Mouse (Mus musculus) NIH3T3 (cell line): ENCODE results near the gene Creb3l2.
"Not testable (repeated sequence)": the region's sequence is repeated elsewhere in the genome, so short reads cannot be mapped to it uniquely, and the experiment has no call there.

Experiments
- DNase-seq: peaks from one replicate; pipeline ENCODE4 v3.0.0-alpha.2; 2012; ENCODE audit warnings: low read depth

Gene Creb3l2

DNA sequence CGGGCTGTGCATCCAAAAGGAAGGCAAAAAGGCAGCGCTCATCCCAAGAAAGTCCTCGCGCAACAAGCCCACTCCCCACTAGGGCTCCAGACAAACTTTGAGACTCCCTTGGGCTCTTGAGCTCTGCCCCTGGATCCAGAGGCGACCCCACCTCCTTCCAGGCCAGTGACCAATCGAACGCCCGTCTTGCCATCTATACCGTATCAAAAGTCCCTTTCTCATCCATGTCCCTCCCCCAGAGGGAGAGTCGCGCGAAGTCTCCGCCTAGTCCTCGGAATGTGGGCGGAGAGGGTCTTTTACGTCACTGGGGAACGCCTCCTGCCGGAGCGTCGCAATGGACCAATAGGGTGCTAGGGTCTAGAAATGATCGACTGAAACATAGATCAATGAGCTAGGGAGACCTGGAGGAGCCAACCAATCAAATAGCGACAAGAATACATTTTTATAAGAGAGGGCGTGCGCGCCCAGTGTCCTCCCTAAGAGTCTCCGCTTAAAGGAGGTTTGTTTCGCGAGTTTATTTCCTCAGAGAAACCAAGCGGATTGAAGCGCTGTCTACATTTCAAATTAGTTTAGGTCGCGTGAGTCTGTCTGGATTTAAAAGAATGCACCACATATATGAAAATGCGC is at the start of gene Creb3l2:
Gene Creb3l2, minus strand, starts transcription at position 106 of the 627 bp plus-strand sequence.
- peak; percentile 100 for DNase-seq

- DNase-seq = peak; percentile 54
These were observed 44.6 kb upstream of the Creb3l2 start for GRCm38 (mm10) chr6:37486502-37486901.

- DNase-seq = no peak
These were observed 42.7 kb upstream of the Creb3l2 start for GRCm38 (mm10) chr6:37484588-37485070.

- DNase-seq = no peak
These were observed 41.3 kb upstream of the Creb3l2 start for GRCm38 (mm10) chr6:37483262-37483661.

DNA sequence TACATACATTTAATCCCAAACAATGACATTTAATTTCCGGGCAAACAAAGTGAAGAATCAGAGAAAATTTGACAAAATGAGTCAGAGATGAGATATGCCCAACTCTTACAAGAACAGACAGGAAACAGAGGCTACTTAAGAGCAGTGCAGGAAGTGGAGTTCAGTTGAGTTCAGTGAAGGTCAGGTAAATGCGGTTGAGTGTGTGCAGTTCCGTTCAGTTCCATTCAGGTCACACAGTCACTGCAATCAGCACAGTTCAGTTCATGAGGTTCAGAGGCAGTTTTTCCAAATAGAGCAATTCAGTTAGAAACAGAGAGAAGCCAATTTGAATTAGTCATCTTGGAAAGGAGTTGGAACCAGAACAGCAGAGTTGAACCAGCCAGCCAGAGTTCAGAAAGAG is 39.2 kb upstream of the Creb3l2 start:
- no peak for DNase-seq

- no peak for DNase-seq
These were observed 38.1 kb upstream of the Creb3l2 start for GRCm38 (mm10) chr6:37480008-37480407.

GRCm38 (mm10) chr6:37478481-37478880 is 36.5 kb upstream of the Creb3l2 start:
- DNase-seq = no peak

GRCm38 (mm10) chr6:37473674-37474342 is 31.9 kb upstream of the Creb3l2 start:
- peak; percentile 61 for DNase-seq

GRCm38 (mm10) chr6:37470216-37470615 is 28.3 kb upstream of the Creb3l2 start:
- DNase-seq = no peak

- peak; percentile 76 for DNase-seq
These were observed 23.9 kb upstream of the Creb3l2 start for GRCm38 (mm10) chr6:37465847-37466246.

- peak; percentile 53 for DNase-seq
These were observed 23.4 kb upstream of the Creb3l2 start for GRCm38 (mm10) chr6:37465356-37465755.

DNA sequence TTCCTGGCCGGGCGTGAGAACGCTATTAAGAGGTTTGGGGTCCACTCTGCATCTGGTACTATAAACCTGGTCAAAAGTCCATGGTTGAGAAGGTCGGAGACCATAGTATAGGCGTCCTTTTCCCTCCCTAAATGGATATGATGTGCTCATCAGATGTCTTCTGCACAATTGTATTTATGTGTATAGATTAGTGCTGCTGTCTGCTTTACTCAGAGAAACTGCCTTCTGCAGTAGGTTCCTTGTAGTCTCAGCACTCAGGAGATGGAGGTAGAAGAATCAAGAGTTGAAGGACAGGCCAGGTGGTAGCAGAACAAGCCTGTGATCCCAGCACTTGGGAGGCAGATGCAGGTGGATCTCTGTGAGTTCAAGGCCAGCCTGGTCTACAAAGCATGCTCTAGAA is 22.6 kb upstream of the Creb3l2 start:
- no peak for DNase-seq

- DNase-seq = peak; percentile 44
These were observed 21.9 kb upstream of the Creb3l2 start for GRCm38 (mm10) chr6:37463517-37464482.

DNA sequence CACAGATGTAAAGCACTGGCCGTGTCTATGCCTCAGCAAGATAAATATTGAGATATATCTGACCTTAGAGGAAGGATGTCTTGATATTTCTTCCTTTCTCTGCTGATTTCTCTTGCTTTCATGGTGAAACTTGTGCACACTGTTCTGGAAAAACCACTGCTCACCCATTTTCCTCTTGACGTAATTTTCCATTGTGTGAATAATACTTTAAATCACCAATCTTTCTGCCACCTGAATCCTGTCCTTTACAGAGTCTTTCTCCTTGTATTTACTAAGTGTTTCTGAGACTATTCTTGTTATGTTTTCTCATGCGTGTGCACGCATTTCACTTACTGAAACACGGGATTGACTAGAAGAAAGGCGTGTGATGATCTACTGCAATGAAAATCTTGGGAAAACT is 18.7 kb upstream of the Creb3l2 start:
- no peak for DNase-seq

GRCm38 (mm10) chr6:37459656-37460055 is 17.7 kb upstream of the Creb3l2 start:
- DNase-seq = not testable (repeated sequence)

DNA sequence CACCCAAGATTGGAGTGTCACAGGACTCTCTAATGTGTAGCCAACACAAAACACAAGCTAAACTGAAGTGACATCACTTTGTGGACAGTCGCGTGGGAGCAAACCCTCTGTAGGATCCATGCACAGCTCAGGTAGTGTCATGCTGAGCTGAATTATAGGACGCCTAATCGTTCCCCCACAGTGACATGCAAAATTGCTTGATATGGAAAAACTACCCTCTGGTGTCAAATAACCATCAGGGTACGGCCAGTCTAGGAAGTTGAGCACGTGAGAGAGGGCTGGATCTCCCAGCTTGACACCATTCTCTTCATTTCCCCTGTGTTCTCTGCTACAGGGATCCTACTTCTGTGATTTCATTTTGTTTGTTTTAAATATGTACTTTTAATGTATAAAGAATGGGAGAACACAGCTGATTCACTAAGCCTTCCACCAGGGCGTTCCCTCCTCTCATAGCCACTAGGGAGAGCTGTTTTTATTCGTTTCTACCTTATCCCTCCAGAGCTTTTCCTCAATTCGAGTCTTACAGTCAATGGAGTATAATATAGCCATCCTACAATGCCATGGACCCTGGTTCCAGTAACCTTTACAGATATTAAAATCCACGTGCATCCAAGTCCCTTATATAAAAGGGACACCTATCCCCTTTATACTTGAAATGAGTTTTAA is 16.2 kb upstream of the Creb3l2 start:
- DNase-seq = peak; percentile 72

DNA sequence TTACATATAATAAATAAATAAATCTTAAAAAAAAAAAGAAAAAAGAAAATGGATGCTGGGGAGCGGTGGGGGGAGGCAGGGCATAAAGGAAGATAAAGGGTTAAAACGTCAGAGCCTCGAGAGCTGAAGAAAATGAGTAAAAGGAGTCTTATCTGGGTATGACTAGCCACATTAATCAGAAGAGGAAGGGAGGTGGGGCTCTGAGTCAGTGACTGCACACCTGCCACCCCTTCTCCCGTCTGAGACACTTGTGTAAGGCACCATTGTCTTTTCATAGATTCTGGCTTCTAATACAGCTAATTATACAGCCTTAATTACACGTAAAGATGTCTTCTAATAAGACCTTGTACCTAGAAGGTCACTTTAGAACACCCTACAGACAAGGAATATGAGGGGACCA is 13.6 kb upstream of the Creb3l2 start:
- no peak for DNase-seq

DNA sequence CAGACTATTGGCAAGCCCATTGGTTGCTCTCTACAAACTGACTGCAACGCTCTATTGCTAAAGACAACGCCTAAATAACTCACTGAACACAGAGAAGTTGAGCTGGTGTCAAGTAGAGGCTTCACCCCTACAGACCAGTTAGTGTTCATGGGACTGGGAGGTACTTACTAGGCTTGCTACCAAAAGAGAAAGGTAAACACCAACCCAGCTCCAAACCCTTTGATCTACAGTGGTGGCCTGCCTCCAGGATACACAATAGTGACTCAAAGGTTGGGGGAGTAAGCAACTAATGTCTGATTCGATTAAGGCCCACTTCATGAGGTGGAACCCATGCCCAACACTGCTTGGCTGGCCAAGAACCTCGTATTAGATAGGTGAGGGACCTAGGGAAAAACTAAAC is 11.1 kb upstream of the Creb3l2 start:
- no peak for DNase-seq

GRCm38 (mm10) chr6:37451664-37452063 is 9.7 kb upstream of the Creb3l2 start:
- no peak for DNase-seq

GRCm38 (mm10) chr6:37447704-37448466 is 5.9 kb upstream of the Creb3l2 start:
- DNase-seq = peak; percentile 88

- no peak for DNase-seq
These were observed 835 bp upstream of the Creb3l2 start for GRCm38 (mm10) chr6:37442781-37443180.
